Mouse (Mus musculus) megakaryocyte, embryonic 14.5 days (primary cell): ENCODE measurements around the gene Phtf1.

Source experiments
- FLI1 ChIP-seq: IDR thresholded peaks from 2 replicates; pipeline ENCODE4 v1.6.1; 2012; ENCODE audit warnings: low read length, inconsistent platforms, mixed read lengths
- GATA1 ChIP-seq: IDR thresholded peaks from 3 replicates; pipeline ENCODE4 v1.6.1; 2012; ENCODE audit warnings: mixed read lengths, low read length, inconsistent platforms, borderline replicate concordance

DNA sequence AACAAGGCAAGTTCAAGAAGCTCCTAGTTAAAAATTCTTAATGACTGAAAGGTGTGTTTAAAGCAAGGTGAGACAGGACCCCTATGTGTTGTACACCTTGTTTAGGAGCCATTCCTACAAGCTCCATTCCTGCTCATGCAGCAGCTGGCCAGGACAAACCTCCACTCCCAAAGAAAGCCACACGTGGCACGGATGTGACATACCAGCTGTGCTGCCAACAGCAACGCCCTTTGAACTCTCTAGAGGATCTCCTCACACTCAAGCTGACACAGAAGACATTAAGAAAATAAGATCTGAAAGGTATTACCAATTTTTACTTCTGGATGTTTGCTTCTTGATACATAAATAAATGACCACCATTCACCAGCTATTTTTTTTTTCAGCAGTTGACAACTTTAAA lies 59.0 kb downstream of the Phtf1 start:
- no peak for TF ChIP-seq FLI1
- TF ChIP-seq GATA1, result no peak
